Mouse (Mus musculus) induced T-regulatory cell, adult 2 months (primary cell): ENCODE measurements around the gene Plekha5.
"Not testable (repeated sequence)": the region's sequence is repeated elsewhere in the genome, so short reads cannot be mapped to it uniquely, and the experiment has no call there.

ENCODE experiments used
- DNase-seq: peaks from one replicate; pipeline ENCODE4 v3.0.0-alpha.2; 2012; ENCODE audit warnings: low read depth

Gene Plekha5

DNA sequence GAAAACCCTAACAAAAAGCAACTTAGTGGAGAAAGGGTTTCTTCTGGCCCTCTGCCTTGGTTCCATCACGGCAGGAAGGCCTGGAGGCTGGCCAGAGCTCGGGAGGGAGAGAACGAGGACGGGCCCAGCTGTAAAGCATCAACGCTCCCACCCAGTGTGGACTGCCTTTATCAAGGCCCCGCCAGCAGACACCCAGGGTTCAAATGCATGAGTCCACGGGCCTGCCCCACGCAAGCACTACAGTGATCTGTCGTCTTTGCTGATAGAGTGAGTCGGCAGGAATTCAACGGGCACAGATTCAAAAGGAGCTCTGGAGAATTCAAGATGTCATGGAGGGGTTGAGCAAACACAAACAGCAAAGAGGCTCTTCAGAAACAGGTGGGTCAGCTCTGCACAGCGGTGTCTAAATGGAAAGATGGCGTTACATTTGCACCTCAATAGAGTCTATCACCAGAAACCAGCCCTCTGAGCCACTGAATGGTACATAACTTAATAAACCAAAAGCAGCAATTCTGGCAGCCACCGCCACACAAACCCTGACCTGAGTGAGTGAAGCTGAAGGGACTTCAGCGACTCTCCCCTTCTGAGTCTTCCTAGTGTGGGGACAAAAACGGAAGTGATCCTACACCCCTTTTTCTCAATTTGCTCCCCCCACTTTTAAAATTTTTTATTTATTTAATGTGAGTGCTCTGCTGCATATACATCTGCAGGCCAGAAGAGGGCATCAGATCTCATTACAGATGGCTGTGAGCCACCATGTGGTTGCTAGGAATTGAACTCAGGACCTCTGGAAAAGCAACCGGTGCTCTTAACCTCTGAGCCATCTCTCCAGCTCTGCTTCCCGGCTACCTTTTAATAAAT lies 153.3 kb downstream of the Plekha5 start:
- DNase-seq: peak; percentile 36

DNA sequence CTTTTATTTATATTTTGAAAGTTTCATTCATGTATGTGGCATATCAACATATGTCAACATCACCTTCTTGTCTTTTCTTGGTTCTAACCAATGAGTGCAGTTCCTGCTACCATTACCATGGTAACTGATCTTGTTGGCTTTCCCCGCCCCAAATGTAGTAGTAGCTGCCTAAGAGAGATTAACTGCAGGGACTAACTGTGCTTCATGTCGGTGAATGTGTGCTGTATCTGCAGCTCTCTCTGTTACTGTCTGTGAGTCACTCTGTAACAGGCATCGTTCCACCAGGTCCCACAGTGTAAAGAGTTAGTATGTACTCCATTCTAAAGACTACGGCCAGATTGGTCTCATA lies 153.9 kb downstream of the Plekha5 start:
- no peak for DNase-seq

DNA sequence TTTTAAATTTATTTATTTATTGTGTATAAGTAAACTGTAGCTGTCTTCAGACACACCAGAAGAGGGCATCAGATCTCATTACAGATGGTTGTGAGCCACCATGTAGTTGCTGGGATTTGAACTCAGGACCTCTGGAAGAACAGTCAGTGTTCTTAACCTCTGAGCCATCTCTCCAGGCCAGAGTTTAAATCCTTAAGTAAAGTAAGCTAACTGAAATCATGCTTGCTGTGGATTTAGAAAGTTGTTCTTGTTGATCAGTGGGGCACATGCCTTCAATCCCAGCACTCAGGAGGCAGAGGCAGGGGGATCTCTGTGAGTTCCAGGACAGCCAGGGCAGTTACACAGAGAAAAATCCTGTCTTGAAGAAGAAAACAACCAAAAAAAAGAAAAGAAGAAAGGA lies 155.1 kb downstream of the Plekha5 start:
- not testable (repeated sequence) for DNase-seq

- no peak for DNase-seq
Measured at GRCm38 (mm10) chr6:140580170-140580569, 156.3 kb downstream of the Plekha5 start.

GRCm38 (mm10) chr6:140586714-140587259 lies 162.9 kb downstream of the Plekha5 start:
- no peak for DNase-seq

DNA sequence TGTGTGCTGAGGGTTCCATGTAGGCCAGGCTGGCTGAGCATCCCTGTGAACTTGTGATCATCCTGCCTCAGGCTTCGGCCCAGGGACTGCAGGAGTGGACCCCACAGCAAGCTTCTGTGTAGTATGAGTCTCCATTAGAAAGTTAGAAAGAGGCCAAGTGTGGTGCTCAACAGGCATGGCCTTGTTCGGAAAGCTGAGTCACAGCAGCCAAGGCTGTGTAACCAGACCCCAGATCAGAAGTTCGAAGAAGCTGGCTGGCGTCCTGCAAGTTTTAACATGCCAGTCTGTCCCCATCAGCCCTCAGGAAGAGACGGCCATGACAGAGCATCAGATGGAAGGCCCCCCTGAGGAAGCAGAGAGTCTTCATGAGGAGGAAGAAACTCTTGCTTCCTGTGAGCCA lies 167.5 kb downstream of the Plekha5 start:
- no peak for DNase-seq

DNA sequence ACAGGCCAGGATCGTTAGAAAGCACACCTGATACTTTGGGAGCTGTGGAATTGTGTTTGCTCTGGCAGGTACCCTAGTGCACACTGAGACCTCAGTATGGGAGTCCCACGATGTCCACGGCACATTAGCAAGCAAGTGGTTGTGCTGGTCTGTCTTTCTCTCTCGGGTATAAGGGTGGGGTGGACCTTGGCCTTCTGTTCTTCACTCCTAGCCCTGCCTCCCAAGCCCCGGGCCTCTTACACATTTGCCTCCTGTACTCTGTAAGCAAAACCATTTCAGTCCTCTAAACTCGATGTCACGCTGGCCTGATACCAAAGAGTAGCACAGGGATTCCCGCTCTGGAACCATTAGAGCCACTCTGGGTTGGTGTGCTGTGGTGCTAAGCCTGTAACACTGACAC lies 168.9 kb downstream of the Plekha5 start:
- no peak for DNase-seq

- DNase-seq: no peak
Measured at GRCm38 (mm10) chr6:140593420-140594170, 169.7 kb downstream of the Plekha5 start.

DNA sequence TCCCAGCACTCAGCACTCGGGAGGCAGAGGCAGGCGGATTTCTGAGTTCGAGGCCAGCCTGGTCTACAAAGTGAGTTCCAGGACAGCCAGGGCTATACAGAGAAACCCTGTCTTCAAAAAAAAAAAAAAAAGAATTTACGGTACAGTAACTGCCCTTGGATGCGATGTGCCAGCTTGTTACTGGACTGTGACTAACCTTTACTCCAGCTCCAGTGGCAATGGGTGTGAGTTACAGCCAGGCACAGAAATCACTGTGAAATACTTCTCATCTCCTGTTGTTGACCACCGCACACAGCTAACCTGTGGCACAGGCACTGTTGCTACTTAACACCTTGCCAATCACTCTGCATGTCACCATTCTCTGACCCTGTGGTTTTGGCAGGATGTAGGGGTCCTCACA lies 171.7 kb downstream of the Plekha5 start:
- not testable (repeated sequence) for DNase-seq

- no peak for DNase-seq
Measured at GRCm38 (mm10) chr6:140597381-140598329, 173.8 kb downstream of the Plekha5 start.

DNA sequence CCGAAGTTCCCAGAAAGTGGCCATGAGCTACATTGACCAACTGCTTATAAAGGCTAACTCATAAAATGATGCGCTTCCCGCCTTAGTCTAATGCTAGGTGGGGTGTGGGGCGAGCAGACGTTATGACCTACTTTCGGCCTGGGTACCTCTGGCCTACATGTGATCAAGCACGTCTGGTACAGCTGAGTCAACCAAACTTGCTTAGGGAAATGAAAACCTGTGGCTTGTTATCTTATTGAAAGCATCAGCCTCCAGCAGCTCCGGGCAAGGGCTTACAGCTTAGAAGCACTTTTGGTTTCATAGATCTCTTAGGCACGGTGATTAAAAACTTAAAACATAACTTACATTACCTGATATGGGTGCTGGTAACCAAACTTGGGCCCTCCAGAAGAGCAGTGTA lies 174.7 kb downstream of the Plekha5 start:
- DNase-seq: peak; percentile 84

DNA sequence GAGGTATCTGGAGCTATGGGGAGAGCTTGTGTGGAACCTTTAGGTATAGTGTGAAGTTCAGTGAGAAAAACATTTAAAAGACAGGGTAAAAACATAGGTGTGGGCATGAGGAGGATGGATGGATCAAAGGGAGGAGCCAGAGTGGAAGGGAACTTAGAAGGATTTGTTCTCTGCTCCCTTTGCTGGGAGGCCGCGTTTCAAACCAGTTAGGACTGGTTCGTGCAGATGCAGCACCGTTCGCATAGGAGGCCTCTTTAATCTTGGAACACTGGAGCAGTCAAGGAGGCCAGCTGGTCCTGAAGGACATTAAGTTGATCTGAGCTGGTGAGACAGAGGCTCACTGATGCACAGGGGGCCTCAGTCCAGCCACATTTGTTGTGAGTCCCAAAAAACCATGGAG lies 175.5 kb downstream of the Plekha5 start:
- DNase-seq: no peak

DNA sequence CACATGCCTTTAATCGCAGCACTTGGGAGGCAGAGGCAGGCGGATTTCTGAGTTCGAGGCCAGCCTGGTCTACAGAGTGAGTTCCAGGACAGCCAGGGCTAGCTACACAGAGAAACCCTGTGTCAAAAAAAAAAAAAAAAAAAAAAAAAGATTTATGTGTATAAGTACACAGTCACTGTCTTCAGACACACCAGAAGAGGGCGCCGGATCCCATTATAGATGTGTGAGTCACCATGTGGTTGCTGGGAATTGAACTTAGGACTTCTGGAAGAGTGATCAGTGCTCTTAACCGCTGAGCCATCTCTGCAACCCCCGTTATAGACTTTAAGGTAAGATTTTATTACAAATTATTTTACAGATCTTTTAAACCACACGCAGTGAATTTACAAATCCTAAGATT lies 176.8 kb downstream of the Plekha5 start:
- not testable (repeated sequence) for DNase-seq

DNA sequence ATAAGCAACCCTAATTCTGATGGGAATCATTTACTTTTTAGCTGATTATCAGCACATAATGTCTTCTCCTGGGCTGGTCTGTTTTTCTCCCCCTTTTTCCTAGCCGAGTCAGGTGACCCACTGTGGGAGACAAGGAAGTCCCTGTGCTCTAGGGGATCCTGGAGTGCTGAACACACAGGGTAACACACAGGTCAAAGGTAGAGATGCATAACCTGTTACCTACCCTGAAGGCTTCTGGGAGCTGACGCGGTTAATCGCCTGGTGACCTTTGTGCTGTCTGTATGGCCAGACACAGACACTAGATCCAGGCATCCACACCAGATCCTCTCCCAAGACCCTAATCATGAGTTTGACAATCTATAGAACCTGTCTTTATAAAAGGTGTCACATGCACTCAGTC lies 177.3 kb downstream of the Plekha5 start:
- no peak for DNase-seq

DNA sequence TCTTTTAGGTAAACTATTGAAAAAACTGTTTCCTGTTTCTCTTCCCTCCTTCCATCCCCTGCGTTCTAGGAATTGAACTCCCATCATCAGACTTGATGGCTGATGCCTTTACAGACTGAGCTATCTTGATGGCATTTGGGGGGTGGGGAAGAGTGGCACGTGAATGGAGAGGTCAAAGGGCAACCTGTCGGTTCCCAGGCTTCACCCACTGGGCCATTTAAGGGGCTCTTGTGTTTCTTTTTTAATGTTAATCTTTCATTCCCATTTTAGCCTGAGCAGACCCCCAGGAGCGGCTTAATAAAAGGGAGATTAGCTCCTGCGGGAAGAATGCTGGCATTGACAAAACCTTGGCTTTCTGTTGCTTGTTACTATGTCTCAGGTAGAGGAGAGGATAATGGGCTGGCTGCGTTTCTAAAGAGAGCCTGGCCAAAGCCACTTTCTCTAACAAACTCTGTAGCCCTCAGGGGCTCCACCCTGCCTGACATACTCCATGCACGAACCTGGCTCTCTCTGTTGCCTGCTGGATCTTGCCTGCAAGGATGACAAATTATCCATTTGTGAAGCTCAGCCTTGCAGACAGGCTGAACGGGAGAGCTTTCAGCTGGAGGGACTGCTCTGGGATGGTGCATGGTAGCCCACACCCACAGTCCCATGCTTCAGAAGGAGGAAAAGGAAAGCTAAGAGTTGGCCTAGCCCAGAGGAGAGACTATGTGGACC lies 179.5 kb downstream of the Plekha5 start:
- no peak for DNase-seq

GRCm38 (mm10) chr6:140605173-140605572 lies 181.3 kb downstream of the Plekha5 start:
- not testable (repeated sequence) for DNase-seq

GRCm38 (mm10) chr6:140605732-140606131 lies 181.9 kb downstream of the Plekha5 start:
- DNase-seq: no peak

GRCm38 (mm10) chr6:140606534-140606933 lies 182.7 kb downstream of the Plekha5 start:
- no peak for DNase-seq

DNA sequence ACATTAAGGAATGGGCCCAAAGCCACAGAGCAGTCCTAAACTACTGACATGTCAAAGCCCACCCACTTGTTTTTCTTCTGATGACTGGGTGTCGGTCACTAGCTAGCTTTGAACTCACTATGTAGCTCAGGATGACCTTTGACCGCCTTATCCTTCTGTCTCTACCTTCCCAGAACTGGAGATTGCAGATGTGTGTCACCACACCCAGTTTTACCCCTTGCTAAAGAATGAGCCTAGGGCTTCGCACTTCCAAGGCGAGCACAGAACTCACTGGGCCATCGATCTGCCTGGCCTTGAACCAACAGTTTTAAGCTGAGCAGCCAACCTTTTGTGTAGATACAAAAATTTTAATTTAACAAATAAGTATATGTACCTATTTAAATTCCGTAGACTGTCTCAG lies 184.8 kb downstream of the Plekha5 start:
- DNase-seq: no peak

DNA sequence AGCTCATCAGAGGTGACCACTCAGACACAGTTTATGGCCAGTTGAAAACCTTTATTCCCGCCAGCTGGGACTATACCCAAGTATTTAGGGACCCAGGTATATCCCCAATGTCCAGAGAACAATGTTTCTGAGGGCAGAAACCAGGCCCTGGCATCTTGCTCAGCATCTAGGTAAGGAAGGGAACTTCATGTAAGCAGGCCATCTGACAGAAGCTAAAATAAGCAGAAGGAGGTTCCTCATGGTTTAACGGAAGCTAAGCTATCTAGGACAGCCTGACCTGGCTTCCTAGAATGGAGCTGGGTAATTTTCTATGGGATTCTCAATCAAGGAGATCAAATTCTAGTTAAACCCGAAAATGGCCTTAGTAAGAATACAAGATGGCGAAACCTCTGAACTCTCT lies 185.7 kb downstream of the Plekha5 start:
- DNase-seq: no peak

DNA sequence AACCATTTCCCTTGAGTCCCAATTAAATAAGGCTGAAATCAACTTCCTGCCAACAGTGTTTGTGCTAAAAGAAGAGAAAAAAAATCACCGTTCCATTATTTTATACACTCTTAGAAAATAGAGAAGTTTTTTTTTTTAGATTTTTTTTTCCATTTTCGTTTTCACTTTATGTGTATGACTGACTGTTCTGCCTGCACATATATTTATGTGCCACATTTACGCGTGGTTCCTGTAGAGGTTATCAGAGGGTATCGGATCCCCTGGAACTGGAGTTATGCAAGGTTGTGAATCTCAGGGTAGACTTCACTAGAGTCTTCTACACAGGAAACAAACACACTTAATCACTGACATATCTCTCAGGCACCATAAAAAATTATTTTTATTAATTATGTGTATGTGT lies 186.3 kb downstream of the Plekha5 start:
- peak; percentile 61 for DNase-seq
